Mouse (Mus musculus): ENCODE measurements at regions not wholly inside any gene's neighbourhood (a gene's known extent, or its start where the extent isn't known, plus 50 kb on each side); places are given as distances from the start of the nearest gene placed in this dataset.

GRCm38 (mm10) chr4:10804735-10805134 lies 69.6 kb upstream of the 2610301B20Rik start:
- Histone ChIP-seq H3K36me3 (replicated peaks; ENCODE audit: control insufficient read depth, insufficient read depth, low read length) (no peaks in the 10 kb centered on the region), H3K27ac (ENCODE audit: low read depth) (no peak overlapping the region), H3K4me3 (ENCODE audit: low read depth, low read length) (no peak overlapping the region), H3K4me1 (ENCODE audit: control insufficient read depth, insufficient read depth) (no peaks in the 10 kb centered on the region), H3K4me2 (ENCODE audit: low read depth, low read length) (no peak overlapping the region), H3K27me3 (ENCODE audit: control insufficient read depth, insufficient read depth, low read length) (no peaks in the 10 kb centered on the region), H3K9me3 (replicated peaks; ENCODE audit: control insufficient read depth, low read length) (no peaks in the 10 kb centered on the region), H3K9ac (replicated peaks; ENCODE audit: low read depth, low read length) (no peak overlapping the region)
- ATAC-seq (ENCODE audit: insufficient read depth, low read depth) (no peak), DNase-seq (ENCODE audit: low spot score) (no peak)
- WGBS = 10% methylated on average over 1 of the region's 1 CpGs
- TF ChIP-seq EP300 (IDR thresholded peaks at IDR 0.05; ENCODE audit: low read depth) (no peak), CTCF (IDR thresholded peaks at IDR 0.05; ENCODE audit: low read depth) (no peak)

- TF ChIP-seq CTCF (IDR thresholded peaks at IDR 0.05; ENCODE audit: low read depth) (no peak), EP300 (IDR thresholded peaks at IDR 0.05; ENCODE audit: low read depth) (no peak)
Observed at GRCm38 (mm10) chr4:10807260-10807659, 67.0 kb upstream of the 2610301B20Rik start.

GRCm38 (mm10) chr4:10812931-10813330 lies 61.4 kb upstream of the 2610301B20Rik start:
- 64% methylated on average over 2 of the region's 2 CpGs for WGBS
- no peaks in the 10 kb centered on the region for H3K27me3 ChIP-seq (ENCODE audit: control insufficient read depth, insufficient read depth, low read length)

More at GRCm38 (mm10) chr4:10807260-10807659, 67.0 kb upstream of the 2610301B20Rik start:
- ATAC-seq (ENCODE audit: insufficient read depth, low read depth) (no peak), DNase-seq (ENCODE audit: low spot score) (no peak)
- Histone ChIP-seq H3K27me3 (ENCODE audit: control insufficient read depth, insufficient read depth, low read length) (no peaks in the 10 kb centered on the region), H3K36me3 (replicated peaks; ENCODE audit: control insufficient read depth, insufficient read depth, low read length) (no peaks in the 10 kb centered on the region), H3K4me1 (ENCODE audit: control insufficient read depth, insufficient read depth) (no peaks in the 10 kb centered on the region), H3K9me3 (replicated peaks; ENCODE audit: control insufficient read depth, low read length) (no peaks in the 10 kb centered on the region), H3K27ac (ENCODE audit: low read depth) (no peak overlapping the region), H3K4me2 (ENCODE audit: low read depth, low read length) (no peak overlapping the region), H3K9ac (replicated peaks; ENCODE audit: low read depth, low read length) (no peak overlapping the region), H3K4me3 (ENCODE audit: low read depth, low read length) (no peak overlapping the region)
- WGBS = 63% methylated on average over 3 of the region's 3 CpGs

More at GRCm38 (mm10) chr4:10812931-10813330, 61.4 kb upstream of the 2610301B20Rik start:
- Histone ChIP-seq H3K9me3 (replicated peaks; ENCODE audit: control insufficient read depth, low read length) (no peaks in the 10 kb centered on the region), H3K9ac (replicated peaks; ENCODE audit: low read depth, low read length) (no peak overlapping the region), H3K36me3 (replicated peaks; ENCODE audit: control insufficient read depth, insufficient read depth, low read length) (no peaks in the 10 kb centered on the region), H3K4me1 (ENCODE audit: control insufficient read depth, insufficient read depth) (no peaks in the 10 kb centered on the region), H3K27ac (ENCODE audit: low read depth) (no peak overlapping the region), H3K4me2 (ENCODE audit: low read depth, low read length) (no peak overlapping the region), H3K4me3 (ENCODE audit: low read depth, low read length) (no peak overlapping the region)
- TF ChIP-seq CTCF (IDR thresholded peaks at IDR 0.05; ENCODE audit: low read depth) = no peak
- no peak for TF ChIP-seq EP300 (IDR thresholded peaks at IDR 0.05; ENCODE audit: low read depth)
- DNase-seq (ENCODE audit: low spot score) = no peak
- no peak for ATAC-seq (ENCODE audit: insufficient read depth, low read depth)

All from heart, postnatal 0 days (tissue).